Mouse (Mus musculus): ENCODE results near the gene Slc4a1. TPM values are rescaled to one million over a fixed set of nuclear protein-coding genes. Genes with fewer than 3 reads are reported as not detected.

The Slc4a1 gene
- polyA plus RNA-seq, 1 experiment from 2014 or later = 2.5 TPM

DNA sequence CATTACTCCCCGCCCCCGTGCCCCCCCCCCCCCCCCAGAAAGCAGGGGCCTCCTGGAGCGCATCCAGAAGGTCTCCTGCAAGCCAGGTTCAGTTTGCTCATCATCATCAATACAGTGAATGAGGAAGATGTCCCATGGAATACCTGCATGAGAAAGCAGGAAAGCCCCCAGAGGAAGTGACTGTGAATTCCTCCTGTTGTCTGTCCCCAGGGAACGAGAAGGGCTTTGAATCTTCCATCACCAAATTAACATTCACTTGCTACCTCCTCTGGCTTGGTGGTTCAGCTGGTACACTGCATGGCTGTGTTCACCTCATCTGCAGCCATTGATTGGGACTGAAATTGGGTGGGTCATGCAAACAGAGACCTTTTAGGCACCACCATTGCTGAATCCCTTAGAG lies 19.1 kb upstream of the Slc4a1 start:
- Histone ChIP-seq H3K27ac (replicated peaks) (no peak overlapping the region), H3K27me3 (replicated peaks) (no peaks in the 10 kb centered on the region), H3K4me1 (0 out of 2 replicates have a peak, but pooled peaks cover 3% of the 10 kb centered on the region), H3K36me3 (no peaks in the 10 kb centered on the region), H3K9ac (replicated peaks) (no peak overlapping the region), H3K4me2 (no peak overlapping the region), H3K9me3 (replicated peaks) (no peaks in the 10 kb centered on the region), H3K4me3 (replicated peaks) (no peak overlapping the region)
- 50% methylated on average over 4 of the region's 4 CpGs for WGBS
- ATAC-seq (ENCODE audit: low FRiP score) = no peak

DNA sequence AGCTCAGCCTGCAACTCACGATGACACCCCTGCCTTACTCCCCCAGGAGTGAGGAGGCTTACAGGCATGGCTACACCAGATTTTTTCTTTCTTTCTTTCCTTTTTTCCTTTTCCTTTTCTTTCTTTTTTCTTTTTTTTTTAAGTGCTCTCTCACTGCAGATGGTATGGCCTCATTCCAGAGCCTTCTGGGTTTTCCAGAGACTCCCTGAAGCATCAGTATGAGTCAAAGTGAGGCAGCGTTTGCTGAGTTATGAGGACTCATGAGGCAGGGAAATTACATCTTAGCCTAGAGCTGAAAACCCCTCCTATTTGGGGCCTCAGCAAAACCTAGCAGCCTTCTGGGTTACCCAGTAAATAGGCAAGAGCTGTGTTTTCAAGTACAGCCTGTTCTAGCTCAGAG lies 18.4 kb upstream of the Slc4a1 start:
- H3K9me3 ChIP-seq (replicated peaks) = no peaks in the 10 kb centered on the region
- H3K4me1 ChIP-seq = 0 out of 2 replicates have a peak, but pooled peaks cover 3% of the 10 kb centered on the region
- H3K27ac ChIP-seq (replicated peaks) = no peak overlapping the region
- no peak overlapping the region for H3K4me3 ChIP-seq (replicated peaks)
- 69% methylated on average over 2 of the region's 2 CpGs for WGBS
- H3K9ac ChIP-seq (replicated peaks) = no peak overlapping the region
- H3K36me3 ChIP-seq = no peaks in the 10 kb centered on the region
- no peak overlapping the region for H3K4me2 ChIP-seq
- no peaks in the 10 kb centered on the region for H3K27me3 ChIP-seq (replicated peaks)
- ATAC-seq (ENCODE audit: low FRiP score) = no peak

- 97% methylated on average over 1 of the region's 1 CpGs for WGBS
- H3K9ac ChIP-seq (replicated peaks) = no peak overlapping the region
- no peak overlapping the region for H3K4me2 ChIP-seq
- no peak overlapping the region for H3K4me3 ChIP-seq (replicated peaks)
- H3K36me3 ChIP-seq = no peaks in the 10 kb centered on the region
- 0 out of 2 replicates have a peak, but pooled peaks cover 3% of the 10 kb centered on the region for H3K4me1 ChIP-seq
- H3K9me3 ChIP-seq (replicated peaks) = no peaks in the 10 kb centered on the region; the same call in 1 of the 2 replicates
- ATAC-seq (ENCODE audit: low FRiP score) = no peak
- H3K27ac ChIP-seq (replicated peaks) = no peak overlapping the region
- H3K27me3 ChIP-seq (replicated peaks) = no peaks in the 10 kb centered on the region
Observed at GRCm38 (mm10) chr11:102383365-102384136, 17.5 kb upstream of the Slc4a1 start.

- Histone ChIP-seq H3K4me2 (no peak overlapping the region), H3K9me3 (replicated peaks) (no peaks in the 10 kb centered on the region; the same call in 1 of the 2 replicates), H3K4me3 (replicated peaks) (no peak overlapping the region), H3K27ac (replicated peaks) (no peak overlapping the region), H3K36me3 (no peaks in the 10 kb centered on the region), H3K4me1 (0 out of 2 replicates have a peak, but pooled peaks cover 3% of the 10 kb centered on the region), H3K27me3 (replicated peaks) (no peaks in the 10 kb centered on the region), H3K9ac (replicated peaks) (no peak overlapping the region)
- WGBS = 86% methylated on average over 3 of the region's 3 CpGs
- ATAC-seq (ENCODE audit: low FRiP score) = no peak
Observed at GRCm38 (mm10) chr11:102382794-102383193, 16.8 kb upstream of the Slc4a1 start.

GRCm38 (mm10) chr11:102381341-102382100 lies 15.5 kb upstream of the Slc4a1 start:
- H3K36me3 ChIP-seq = no peaks in the 10 kb centered on the region
- ATAC-seq (ENCODE audit: low FRiP score) = no peak
- WGBS = 38% methylated on average over 4 of the region's 4 CpGs

DNA sequence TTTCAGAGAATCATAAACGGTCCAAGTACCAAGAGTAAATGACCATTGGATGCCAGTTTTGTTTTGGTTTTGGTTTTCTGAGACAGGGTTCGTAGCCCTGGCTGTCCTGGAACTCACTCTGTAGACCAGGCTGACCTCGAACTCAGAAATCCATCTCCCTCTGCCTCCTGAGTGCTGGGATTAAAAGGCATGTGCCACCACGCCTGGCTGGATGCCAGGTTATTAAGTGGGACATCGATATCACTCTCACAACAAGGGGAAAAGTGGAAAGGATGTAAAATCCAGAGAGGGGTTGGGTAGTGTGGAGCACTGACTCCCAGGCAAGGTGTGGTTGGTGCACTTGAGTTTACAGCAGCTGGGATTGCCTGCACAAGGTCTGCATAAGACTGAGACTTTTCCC lies 14.1 kb upstream of the Slc4a1 start:
- H3K9me3 ChIP-seq (replicated peaks) = no peaks in the 10 kb centered on the region; the same call in 1 of the 2 replicates
- no peak for ATAC-seq (ENCODE audit: low FRiP score)
- no peak overlapping the region for H3K27ac ChIP-seq (replicated peaks)
- H3K27me3 ChIP-seq (replicated peaks) = no peaks in the 10 kb centered on the region
- 78% methylated on average over 5 of the region's 5 CpGs for WGBS
- no peaks in the 10 kb centered on the region for H3K36me3 ChIP-seq
- no peak overlapping the region for H3K9ac ChIP-seq (replicated peaks)
- no peak overlapping the region for H3K4me3 ChIP-seq (replicated peaks)
- peaks cover 15% of the 10 kb centered on the region; the same call in 1 of the 2 replicates for H3K4me1 ChIP-seq
- no peak overlapping the region for H3K4me2 ChIP-seq

More at GRCm38 (mm10) chr11:102381341-102382100, 15.5 kb upstream of the Slc4a1 start:
- Histone ChIP-seq H3K9ac (replicated peaks) (no peak overlapping the region), H3K27me3 (replicated peaks) (no peaks in the 10 kb centered on the region), H3K9me3 (replicated peaks) (no peaks in the 10 kb centered on the region; the same call in 1 of the 2 replicates), H3K4me2 (no peak overlapping the region), H3K4me1 (peaks cover 3% of the 10 kb centered on the region; the same call in 1 of the 2 replicates), H3K4me3 (replicated peaks) (no peak overlapping the region), H3K27ac (replicated peaks) (no peak overlapping the region)

- H3K27ac ChIP-seq (replicated peaks) = no peak overlapping the region
- no peak overlapping the region for H3K4me2 ChIP-seq
- H3K9me3 ChIP-seq (replicated peaks) = no peaks in the 10 kb centered on the region; the same call in 1 of the 2 replicates
- H3K4me3 ChIP-seq (replicated peaks) = no peak overlapping the region
- ATAC-seq (ENCODE audit: low FRiP score) = no peak
- H3K9ac ChIP-seq (replicated peaks) = no peak overlapping the region
- H3K36me3 ChIP-seq = no peaks in the 10 kb centered on the region
- H3K27me3 ChIP-seq (replicated peaks) = no peaks in the 10 kb centered on the region; the same call in 1 of the 2 replicates
- H3K4me1 ChIP-seq = peaks cover 15% of the 10 kb centered on the region; the same call in 1 of the 2 replicates
- 65% methylated on average over 12 of the region's 12 CpGs for WGBS
Observed at GRCm38 (mm10) chr11:102377186-102377585, 11.2 kb upstream of the Slc4a1 start.

- peak overlapping the region; percentile 44 for H3K4me2 ChIP-seq
- peaks cover 13% of the 10 kb centered on the region; the same call in 1 of the 2 replicates for H3K4me1 ChIP-seq
- H3K27ac ChIP-seq (replicated peaks) = no peak overlapping the region
- no peak overlapping the region for H3K4me3 ChIP-seq (replicated peaks)
- H3K9ac ChIP-seq (replicated peaks) = no peak overlapping the region
- no peaks in the 10 kb centered on the region; the same call in 1 of the 2 replicates for H3K27me3 ChIP-seq (replicated peaks)
- WGBS = 14% methylated on average over 8 of the region's 8 CpGs
- H3K9me3 ChIP-seq (replicated peaks) = no peaks in the 10 kb centered on the region; the same call in 1 of the 2 replicates
- ATAC-seq (ENCODE audit: low FRiP score) = no peak
- no peaks in the 10 kb centered on the region for H3K36me3 ChIP-seq
Observed at GRCm38 (mm10) chr11:102376196-102376835, 10.3 kb upstream of the Slc4a1 start.

GRCm38 (mm10) chr11:102375196-102376173 lies 9.5 kb upstream of the Slc4a1 start:
- Histone ChIP-seq H3K4me1 (peaks cover 12% of the 10 kb centered on the region; the same call in 1 of the 2 replicates), H3K4me2 (peak overlapping the region; percentile 44), H3K9me3 (replicated peaks) (no peaks in the 10 kb centered on the region; the same call in 1 of the 2 replicates), H3K27me3 (replicated peaks) (no peaks in the 10 kb centered on the region; the same call in 1 of the 2 replicates), H3K27ac (replicated peaks) (no peak overlapping the region), H3K9ac (replicated peaks) (0 out of 2 replicates have a peak overlapping the region, but pooled peaks have one; percentile 21), H3K36me3 (no peaks in the 10 kb centered on the region), H3K4me3 (replicated peaks) (0 out of 2 replicates have a peak overlapping the region, but pooled peaks have one; percentile 4)
- 7% methylated on average over 23 of the region's 23 CpGs for WGBS
- ATAC-seq (ENCODE audit: low FRiP score) = no peak

GRCm38 (mm10) chr11:102374108-102374725 lies 8.2 kb upstream of the Slc4a1 start:
- Histone ChIP-seq H3K4me3 (replicated peaks) (no peak overlapping the region), H3K4me2 (no peak overlapping the region), H3K36me3 (no peaks in the 10 kb centered on the region), H3K27ac (replicated peaks) (no peak overlapping the region), H3K9me3 (replicated peaks) (no peaks in the 10 kb centered on the region; the same call in 1 of the 2 replicates), H3K9ac (replicated peaks) (no peak overlapping the region), H3K27me3 (replicated peaks) (no peaks in the 10 kb centered on the region; the same call in 1 of the 2 replicates), H3K4me1 (peaks cover 12% of the 10 kb centered on the region; the same call in 1 of the 2 replicates)
- ATAC-seq (ENCODE audit: low FRiP score) = no peak
- WGBS = 74% methylated on average over 7 of the region's 7 CpGs
